In genomic region chr1:168283841-168284565, GRCm38 (mm10) we compare ENCODE assay signal across 9 mouse cellular contexts.
DNase-seq lines count a peak whose midpoint lies in the region; ATAC-seq lines count a peak whose summit lies in the region.
"Had no signal": no experiment of that assay in that cellular context is flagged by ENCODE, and none has a peak within 500 bp of the region (broad histone marks: within the 10 kb centered on the region; RNA-seq: fewer than 3 reads in every experiment).

No protein-coding gene starts in this region.

- peak; percentile 25; the same call in 1 of the 2 replicates for ATAC-seq in megakaryocyte, adult 5-6 weeks (ENCODE audit: poor library complexity, severe bottlenecking)

- DNase-seq in cerebellum, adult 11 months = peak; percentile 27
- DNase-seq in cerebellum, adult 8-10 months = no peak
- DNase-seq in retina, postnatal 1 day = peak; percentile 51
- DNase-seq in retina, embryonic 14.5 days (ENCODE audit: low spot score) = no peak
- no peak for DNase-seq in frontal cortex, adult 2 months (ENCODE audit: extremely low spot score in 1 of 2, low spot score in 1 of 2)
- no peak for DNase-seq in spleen, postnatal 4 days (ENCODE audit: low spot score in 2 of 2)
- DNase-seq in thymus, postnatal 10 days (ENCODE audit: low spot score in 2 of 2) = no peak
- DNase-seq: B cell, adult 2 months had no signal

Comparison
In these comparisons a context has a peak if more than half of its experiments do, and no peak if none do; other contexts are left out.
1. DNase-seq: peak in cerebellum, adult 11 months (single experiment) and retina, postnatal 1 day (single experiment); none in cerebellum, adult 8-10 months (single experiment), retina, embryonic 14.5 days (single experiment), frontal cortex, adult 2 months (0 of 2), spleen, postnatal 4 days (0 of 2) and thymus, postnatal 10 days (0 of 2).